Mouse (Mus musculus): ENCODE data around the gene F930015N05Rik. TPM values are rescaled to one million over a fixed set of nuclear protein-coding genes. Genes with fewer than 3 reads are reported as not detected.
A peak's percentile ranks its signal among the peaks of the same experiment; 100 is the strongest.

Gene F930015N05Rik
- not detected for total RNA-seq (2022)

DNA sequence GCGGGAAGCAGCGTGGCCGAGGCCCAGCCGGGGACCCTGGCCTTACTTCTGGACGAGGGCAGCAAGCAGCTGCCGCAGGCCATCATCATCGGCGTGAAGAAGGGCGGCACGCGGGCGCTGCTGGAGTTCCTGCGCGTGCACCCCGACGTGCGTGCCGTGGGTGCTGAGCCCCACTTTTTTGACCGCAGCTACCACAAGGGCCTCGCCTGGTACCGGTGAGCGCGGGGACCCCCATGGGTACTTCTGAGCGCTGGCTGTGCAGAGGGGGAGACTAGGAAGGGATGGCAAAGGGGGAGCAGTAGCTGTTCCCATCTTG, at the start of gene F930015N05Rik:
Gene F930015N05Rik, minus strand, starts transcription at position 242 of the 316 bp plus-strand sequence.
- no peak for DNase-seq (ENCODE audit: low spot score in 2 of 2)

GRCm38 (mm10) chr11:64481445-64481844, 45.0 kb upstream of the F930015N05Rik start:
- no peak for DNase-seq (ENCODE audit: low spot score in 2 of 2)

DNA sequence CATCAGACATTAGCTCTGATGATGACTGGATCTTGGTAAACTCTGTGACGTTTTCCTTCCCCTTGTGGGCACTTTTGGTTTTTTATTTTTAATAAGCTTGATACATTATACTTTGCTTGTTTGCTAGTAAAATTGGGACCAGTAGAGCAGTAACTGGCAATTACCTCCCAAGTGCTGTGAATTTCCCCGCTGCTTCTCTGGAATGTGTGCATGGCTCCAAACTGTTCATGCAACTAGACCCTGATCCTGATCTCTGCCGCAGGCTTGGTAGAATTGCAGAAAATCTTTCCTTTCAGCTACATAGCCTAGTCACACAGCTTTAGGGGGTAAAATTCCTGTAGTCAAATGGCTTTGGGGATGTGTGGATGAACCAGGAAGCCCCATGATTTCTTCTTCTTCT, 37.2 kb upstream of the F930015N05Rik start:
- DNase-seq (ENCODE audit: low spot score in 2 of 2), result no peak

DNA sequence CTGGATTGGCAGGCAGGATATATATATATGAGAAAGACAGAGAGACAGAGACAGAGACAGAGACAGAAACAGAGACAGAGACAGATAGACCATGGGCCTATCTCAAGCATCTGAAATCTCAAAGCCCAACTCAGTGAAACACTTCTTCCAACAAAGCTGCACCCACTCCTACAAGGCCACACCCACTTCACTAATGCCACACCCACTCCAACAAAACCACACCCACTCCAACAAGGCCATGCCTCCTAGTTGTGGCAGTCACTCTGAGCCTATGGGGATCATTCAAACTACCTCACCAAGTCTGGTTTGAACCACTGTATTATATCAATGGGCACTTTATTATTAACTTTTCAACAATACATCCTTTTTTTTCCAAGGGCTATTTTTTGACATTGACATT, 34.2 kb upstream of the F930015N05Rik start:
- DNase-seq (ENCODE audit: low spot score in 2 of 2), result no peak

GRCm38 (mm10) chr11:64468737-64469136, 32.3 kb upstream of the F930015N05Rik start:
- DNase-seq (ENCODE audit: low spot score in 2 of 2), result no peak

DNA sequence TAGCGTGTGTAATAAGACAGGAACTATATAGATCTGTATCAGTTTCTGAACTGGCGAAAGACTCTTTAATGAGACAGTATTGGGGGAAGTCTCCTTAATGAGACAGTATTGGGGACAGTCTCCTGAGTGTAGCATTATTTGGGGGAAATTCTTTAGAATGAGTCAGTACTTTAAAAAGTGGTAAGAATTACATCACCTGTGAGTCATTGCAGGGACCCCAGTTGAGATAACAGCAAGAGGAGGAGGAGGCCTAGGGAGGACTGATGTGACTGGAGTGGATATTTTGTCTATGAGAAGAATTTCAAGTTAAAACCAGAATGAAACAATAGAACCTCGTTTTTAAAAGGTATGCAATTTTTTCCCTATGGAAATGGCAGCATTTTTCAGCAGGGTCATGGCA, 25.3 kb upstream of the F930015N05Rik start:
- no peak for DNase-seq (ENCODE audit: low spot score in 2 of 2)

DNA sequence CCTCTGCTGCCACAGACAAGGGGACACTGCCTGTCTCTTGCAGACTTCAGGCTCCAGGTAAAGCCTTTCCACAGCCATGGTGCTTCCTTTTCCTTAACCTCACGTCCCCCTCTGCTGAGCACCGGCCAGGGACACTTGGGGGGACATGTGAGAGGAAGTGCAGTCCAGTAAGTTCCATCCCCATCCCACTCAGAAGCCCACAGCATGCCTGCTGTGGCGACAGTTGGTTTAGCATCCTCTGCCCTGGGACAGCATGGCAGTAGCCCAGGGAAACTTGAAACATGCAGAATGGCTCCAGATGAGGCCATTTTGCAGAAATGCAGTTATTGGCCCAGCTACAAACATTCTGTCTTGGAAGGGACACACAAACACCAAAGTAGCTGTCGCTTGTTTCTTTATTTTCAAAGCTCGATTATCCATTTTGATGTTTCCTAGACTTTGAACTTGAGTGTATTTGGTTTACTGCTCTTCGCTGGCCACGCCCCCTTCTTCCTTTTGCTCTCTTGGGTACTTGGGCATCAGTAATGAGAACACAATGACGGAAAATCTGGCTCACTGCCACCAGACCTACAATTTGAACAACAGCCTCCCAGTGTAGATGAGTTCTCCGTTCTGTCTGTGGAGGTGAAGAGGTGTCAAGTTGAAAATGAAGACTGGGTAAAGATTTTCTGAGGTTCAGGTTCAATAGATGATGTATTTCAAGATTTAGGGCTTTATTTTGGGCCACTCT, 12.3 kb upstream of the F930015N05Rik start:
- DNase-seq (ENCODE audit: low spot score in 2 of 2), result no peak

GRCm38 (mm10) chr11:64445227-64445626, 8.8 kb upstream of the F930015N05Rik start:
- no peak for DNase-seq (ENCODE audit: low spot score in 2 of 2)

- DNase-seq (ENCODE audit: low spot score in 2 of 2), result no peak
Observed at GRCm38 (mm10) chr11:64442701-64443100, 6.2 kb upstream of the F930015N05Rik start.

- no peak for DNase-seq (ENCODE audit: low spot score in 2 of 2)
Observed at GRCm38 (mm10) chr11:64442119-64442518, 5.7 kb upstream of the F930015N05Rik start.

DNA sequence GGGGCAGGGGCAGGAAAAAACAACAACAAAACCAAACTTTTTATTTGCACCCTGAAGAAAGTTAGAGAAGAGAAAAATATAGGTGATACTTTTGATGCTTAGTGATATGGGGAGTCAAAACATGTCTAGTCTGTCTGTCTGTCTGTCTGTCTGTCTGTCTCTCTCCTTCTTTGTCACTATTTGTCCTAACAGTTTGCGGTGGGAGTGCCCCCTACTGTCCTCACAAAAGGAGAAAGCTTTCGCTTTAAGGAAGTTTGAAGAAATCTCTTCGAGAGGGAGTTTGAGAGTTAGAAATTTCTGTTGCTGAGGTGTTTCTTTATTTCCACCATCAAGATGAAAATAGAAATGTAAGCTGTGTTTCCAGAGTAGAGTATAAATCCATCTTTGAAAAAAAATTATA, 2.5 kb upstream of the F930015N05Rik start:
- DNase-seq (ENCODE audit: low spot score in 2 of 2), result no peak

DNA sequence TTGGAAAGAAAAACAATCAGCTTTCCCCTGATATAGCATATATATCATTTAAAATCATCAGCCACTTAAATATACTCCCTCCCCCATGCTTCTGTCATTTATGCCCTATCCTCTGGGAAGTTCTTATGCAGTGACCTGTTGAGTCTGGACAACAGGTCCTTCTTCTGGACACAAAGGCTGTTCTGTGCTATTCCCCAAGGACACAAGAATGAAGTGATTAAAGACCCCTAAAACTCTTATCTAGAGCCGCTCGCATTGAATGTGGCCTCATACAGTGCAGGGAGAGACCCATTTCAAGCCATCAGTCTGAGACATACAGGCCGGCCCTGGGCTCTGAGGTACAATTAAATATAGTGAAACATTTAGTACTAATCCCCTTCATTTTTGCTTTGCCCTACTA, 1.3 kb upstream of the F930015N05Rik start:
- DNase-seq (ENCODE audit: low spot score in 2 of 2), result no peak

- no peak for DNase-seq (ENCODE audit: low spot score in 2 of 2)
Observed at GRCm38 (mm10) chr11:64436791-64437298, 392 bp upstream of the F930015N05Rik start.

DNA sequence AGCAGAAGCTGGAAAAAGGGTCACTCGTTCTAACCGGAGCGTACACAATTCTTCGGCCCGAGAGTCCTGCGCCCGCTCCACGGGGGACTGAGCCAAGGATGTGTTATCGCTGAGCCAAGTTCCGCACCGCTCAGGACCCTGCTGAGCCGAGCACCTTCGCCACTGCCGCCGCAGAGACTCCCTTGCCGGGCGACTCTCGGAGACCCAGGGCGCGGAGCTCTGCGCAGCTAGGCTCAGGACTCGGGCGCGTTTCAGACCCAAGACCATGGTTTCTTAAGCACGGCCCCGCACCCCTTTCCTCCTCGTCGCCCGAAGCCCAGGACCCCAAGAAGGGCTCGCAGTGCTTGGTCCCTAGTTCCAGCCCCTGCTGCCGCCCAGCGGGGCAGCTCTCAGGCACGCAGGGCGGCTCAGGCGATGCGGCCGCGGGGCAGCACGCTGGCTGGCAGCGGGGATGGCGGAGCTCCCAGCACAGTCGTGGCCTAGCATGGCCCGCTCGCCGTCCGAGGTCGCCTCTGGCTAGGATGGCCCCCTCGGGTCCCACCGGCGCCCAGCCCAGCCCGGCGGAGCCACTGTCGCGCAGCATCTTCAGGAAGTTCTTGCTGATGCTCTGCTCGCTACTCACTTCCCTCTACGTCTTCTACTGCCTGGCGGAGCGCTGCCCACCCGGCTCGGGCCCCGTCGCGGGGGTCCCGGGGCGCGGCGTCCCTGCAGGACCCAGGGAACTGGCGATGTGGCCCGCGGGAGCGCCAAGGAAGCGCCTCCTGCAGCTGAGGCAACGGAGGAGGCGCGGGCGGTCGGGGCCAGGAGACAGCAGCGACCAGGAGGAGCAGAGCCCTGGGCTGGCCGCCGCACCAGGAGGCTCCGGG, 674 bp downstream of the F930015N05Rik start:
- peak in 1 of 2 experiments; percentile 6 for DNase-seq (ENCODE audit: low spot score in 2 of 2)

DNA sequence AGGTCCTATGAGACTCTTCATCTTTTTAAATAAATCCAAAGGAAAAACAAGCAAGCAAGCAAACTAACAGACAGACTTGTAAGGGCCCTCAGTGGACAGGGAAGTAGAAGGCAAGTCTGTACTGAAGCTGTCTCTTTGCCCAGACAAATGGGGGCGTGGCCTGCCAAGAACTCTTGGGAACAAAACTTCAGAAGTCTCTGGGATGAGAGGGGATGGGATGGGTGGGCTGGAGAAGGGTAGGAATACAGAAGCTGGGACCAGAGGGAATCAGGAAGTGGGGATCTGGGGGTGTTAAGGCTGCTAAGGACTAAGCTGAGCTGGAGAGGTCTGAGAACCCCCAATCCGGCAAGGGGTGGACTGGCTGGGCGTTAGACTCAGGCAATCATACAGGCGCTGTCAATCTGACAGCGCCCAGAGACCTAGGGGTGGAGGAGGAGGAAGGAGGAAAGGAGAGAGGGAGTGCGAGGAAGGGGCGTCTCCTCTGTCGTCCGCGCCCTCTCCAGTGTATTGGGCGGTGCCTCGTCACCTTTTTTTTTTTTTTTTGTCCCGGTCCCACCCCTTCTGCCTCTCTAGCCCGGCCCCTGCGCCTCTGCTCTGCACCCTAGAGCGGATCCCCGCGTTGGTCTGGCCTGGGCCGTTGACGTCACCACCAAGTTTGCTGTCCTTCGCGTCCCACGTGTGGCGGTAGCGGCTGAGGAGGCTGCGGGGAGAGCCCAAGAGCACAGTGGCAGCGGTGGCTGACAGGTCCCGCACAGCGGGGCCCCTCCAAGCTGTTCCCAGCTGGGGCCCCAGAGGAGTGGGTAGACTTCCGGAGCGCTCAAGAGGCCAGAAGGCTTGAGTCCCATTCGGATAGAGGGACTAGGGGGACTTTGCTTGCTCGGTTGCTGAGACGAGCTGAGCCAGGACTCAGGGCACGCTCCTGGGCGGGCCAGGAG, 1.6 kb downstream of the F930015N05Rik start, which contains the start of gene Hs3st3a1:
Gene Hs3st3a1, plus strand, starts transcription at position 722 of the 935 bp plus-strand sequence.
- DNase-seq (ENCODE audit: low spot score in 2 of 2), result peak; percentile 21 to 25

DNA sequence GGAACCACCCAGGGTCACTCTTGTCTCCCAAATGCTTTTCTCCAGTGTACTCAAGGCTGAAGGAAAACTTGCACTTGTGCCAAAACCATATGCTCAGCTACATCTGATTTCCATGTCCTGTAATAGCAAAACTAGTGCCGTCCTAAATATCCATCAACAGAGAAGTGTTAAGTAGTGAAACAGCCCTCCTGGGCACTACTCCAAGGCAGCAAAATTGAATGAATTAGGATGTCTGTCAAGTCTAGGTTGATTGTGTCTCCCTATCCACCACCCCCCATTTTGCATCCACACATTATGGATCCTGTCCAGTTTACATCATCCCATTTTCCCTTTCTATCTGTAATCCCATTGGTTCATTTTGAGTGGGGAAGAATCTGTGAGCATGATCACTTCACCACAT, 17.5 kb downstream of the F930015N05Rik start:
- DNase-seq (ENCODE audit: low spot score in 2 of 2), result no peak

DNA sequence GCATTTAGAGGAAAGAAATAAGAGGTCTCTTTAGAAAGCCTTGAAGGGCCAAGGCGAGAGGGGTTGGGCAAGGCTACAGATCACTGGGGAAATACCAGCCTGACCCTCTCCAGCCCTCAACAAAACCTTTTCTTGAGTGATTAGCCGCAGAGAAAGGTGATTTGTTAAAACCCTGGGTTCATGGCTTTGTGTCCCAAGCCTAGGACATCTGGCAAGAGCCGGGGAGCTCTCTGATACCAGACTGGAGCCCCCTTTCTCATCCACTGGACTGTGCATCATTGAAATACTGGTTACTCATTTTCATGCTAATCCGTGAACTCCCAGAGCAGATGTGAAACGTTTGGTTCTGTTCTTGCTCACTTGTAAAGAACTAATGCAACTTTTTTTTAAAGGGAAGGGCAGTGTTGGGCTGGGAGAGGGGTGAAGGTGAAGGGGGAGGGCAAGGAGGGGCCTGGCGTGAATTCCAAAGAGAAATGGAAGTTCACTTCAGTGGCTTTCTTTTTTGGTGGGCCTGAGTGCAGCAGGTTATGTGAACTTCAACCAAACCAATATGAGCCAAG, 35.8 kb downstream of the F930015N05Rik start:
- no peak for DNase-seq (ENCODE audit: low spot score in 2 of 2)

GRCm38 (mm10) chr11:64397612-64398011, 38.8 kb downstream of the F930015N05Rik start:
- no peak for DNase-seq (ENCODE audit: low spot score in 2 of 2)

GRCm38 (mm10) chr11:64396949-64397348, 39.5 kb downstream of the F930015N05Rik start:
- no peak for DNase-seq (ENCODE audit: low spot score in 2 of 2)

- no peak for DNase-seq (ENCODE audit: low spot score in 2 of 2)
Observed at GRCm38 (mm10) chr11:64396331-64396881, 40.0 kb downstream of the F930015N05Rik start.

- no peak for DNase-seq (ENCODE audit: low spot score in 2 of 2)
Observed at GRCm38 (mm10) chr11:64386333-64386732, 50.1 kb downstream of the F930015N05Rik start.

Measured in gastrocnemius, adult 8-10 months (tissue).